Mouse (Mus musculus) cerebellum, adult 2 months (tissue): Measurements from ENCODE around the gene Nmrk2. TPM values are rescaled to one million over a fixed set of nuclear protein-coding genes. Genes with fewer than 3 reads are reported as not detected.
"Not testable (repeated sequence)": the region's sequence is repeated elsewhere in the genome, so short reads cannot be mapped to it uniquely, and the experiment has no call there.

Experiments
- DNase-seq, 2 experiments: peaks; one replicate each; pipeline ENCODE4 v3.0.0; 2021
- H3K27ac ChIP-seq: fragments of 200-500 bp; 2 replicates; pipeline ENCODE4 v1.5.1; 2012; ENCODE audit warnings: low read length, control low read depth, inconsistent platforms; ENCODE audit not compliant: insufficient read depth
- H3K27me3 ChIP-seq: fragments of 200-500 bp; 2 replicates; pipeline ENCODE4 v1.6.1; 2012; ENCODE audit warnings: inconsistent platforms, mild to moderate bottlenecking, low read length, moderate library complexity; ENCODE audit not compliant: control insufficient read depth, insufficient read depth
- H3K4me1 ChIP-seq: fragments of 200-500 bp; 2 replicates; pipeline ENCODE4 v1.6.1; 2011; ENCODE audit warnings: low read length; ENCODE audit not compliant: control insufficient read depth, insufficient read depth
- H3K4me3 ChIP-seq: fragments of 200-500 bp; replicated peaks from 2 replicates; pipeline ENCODE3; 2011; ENCODE audit warnings: mild to moderate bottlenecking, low read depth, low read length, control low read depth; ENCODE audit not compliant: insufficient read depth
- CTCF ChIP-seq: fragments of 200-500 bp; IDR thresholded peaks from 2 replicates; pipeline ENCODE4 v1.5.1; 2011; ENCODE audit warnings: low read depth, mild to moderate bottlenecking, control low read depth, low read length, moderate library complexity, borderline replicate concordance; ENCODE audit not compliant: insufficient read depth
- POLR2A ChIP-seq: fragments of 200-500 bp; IDR thresholded peaks from 2 replicates; pipeline ENCODE4 v1.6.1; 2011; ENCODE audit warnings: low read length, control low read depth, borderline replicate concordance; ENCODE audit not compliant: insufficient read depth
- WGBS: fragments of 180-500 bp; shearing (Covaris S2); methylation state at CpG from one replicate; pipeline ENCODE4 v1.1.7; 2018; 5-methylcytosine and 5-hydroxymethylcytosine counted together
- polyA plus RNA-seq: library from polyadenylated mRNA; depleted of rRNA; stranded (reverse); fragments of >200 nt; gene quantifications from 2 replicates; pipeline ENCODE4 v1.2.3, GENCODE M21; 2012

The Nmrk2 gene
- polyA plus RNA-seq, 1 experiment, result 0.16 TPM

GRCm38 (mm10) chr10:81180946-81181345 lies 20.9 kb downstream of the Nmrk2 start:
- Histone ChIP-seq H3K27ac (no peak overlapping the region), H3K4me3 (no peak overlapping the region), H3K4me1 (peaks cover 20% of the 10 kb centered on the region), H3K27me3 (no peaks in the 10 kb centered on the region)
- DNase-seq, result no peak
- WGBS, result 85% methylated on average over 13 of the region's 13 CpGs
- TF ChIP-seq POLR2A (no peak), CTCF (no peak)

- H3K4me1 ChIP-seq, result peaks cover 22% of the 10 kb centered on the region
- no peak for DNase-seq
- H3K27me3 ChIP-seq, result no peaks in the 10 kb centered on the region
- no peak overlapping the region for H3K27ac ChIP-seq
- no peak for TF ChIP-seq POLR2A
- no peak for TF ChIP-seq CTCF
- H3K4me3 ChIP-seq, result no peak overlapping the region
- 79% methylated on average over 32 of the region's 32 CpGs for WGBS
These were observed 22.2 kb downstream of the Nmrk2 start for GRCm38 (mm10) chr10:81179451-81180342.

- no peak for DNase-seq
- Histone ChIP-seq H3K4me1 (peaks cover 23% of the 10 kb centered on the region), H3K27me3 (no peaks in the 10 kb centered on the region), H3K27ac (no peak overlapping the region), H3K4me3 (no peak overlapping the region)
- WGBS, result 51% methylated on average over 11 of the region's 11 CpGs
- TF ChIP-seq CTCF (no peak), POLR2A (no peak)
These were observed 22.9 kb downstream of the Nmrk2 start for GRCm38 (mm10) chr10:81178927-81179326.

- 35% methylated on average over 14 of the region's 14 CpGs for WGBS
These were observed 23.7 kb downstream of the Nmrk2 start for GRCm38 (mm10) chr10:81177958-81178712.

GRCm38 (mm10) chr10:81177491-81177925 lies 24.3 kb downstream of the Nmrk2 start:
- H3K27me3 ChIP-seq, result no peaks in the 10 kb centered on the region
- peak overlapping the region; percentile 81 for H3K4me3 ChIP-seq
- TF ChIP-seq POLR2A (no peak), CTCF (no peak)
- H3K27ac ChIP-seq, result peak overlapping the region; percentile 69; the same call in 1 of the 2 replicates
- under 1% methylated on average over 16 of the region's 16 CpGs for WGBS
- DNase-seq, result peak; percentile 61 to 65
- peaks cover 21% of the 10 kb centered on the region for H3K4me1 ChIP-seq

More at GRCm38 (mm10) chr10:81177958-81178712, 23.7 kb downstream of the Nmrk2 start:
- TF ChIP-seq POLR2A (no peak), CTCF (no peak)
- DNase-seq, result no peak
- peaks cover 18% of the 10 kb centered on the region for H3K4me1 ChIP-seq
- no peaks in the 10 kb centered on the region for H3K27me3 ChIP-seq
- H3K27ac ChIP-seq, result no peak overlapping the region
- H3K4me3 ChIP-seq, result peak overlapping the region; percentile 81

GRCm38 (mm10) chr10:81176466-81177271 lies 25.2 kb downstream of the Nmrk2 start, which contains the start of gene Eef2:
Gene Eef2, plus strand, starts transcription at chr10:81176631.
- H3K27ac ChIP-seq, result peak within 1 kb of the TSS; percentile 69
- TF ChIP-seq CTCF (no peak), POLR2A (peak; percentile 100)
- H3K4me3 ChIP-seq, result peak within 1 kb of the TSS; percentile 81
- H3K27me3 ChIP-seq, result no peaks in the 10 kb centered on the region
- under 1% methylated on average over 77 of the region's 77 CpGs for WGBS
- DNase-seq, result peak; percentile 99 to 100
- peaks cover 21% of the 10 kb centered on the region for H3K4me1 ChIP-seq

- TF ChIP-seq CTCF (no peak), POLR2A (no peak)
- Histone ChIP-seq H3K4me1 (peaks cover 21% of the 10 kb centered on the region), H3K27ac (peak overlapping the region; percentile 65; the same call in 1 of the 2 replicates), H3K4me3 (peak overlapping the region; percentile 45), H3K27me3 (no peaks in the 10 kb centered on the region)
- under 1% methylated on average over 13 of the region's 13 CpGs for WGBS
- DNase-seq, result no peak
These were observed 25.9 kb downstream of the Nmrk2 start for GRCm38 (mm10) chr10:81175936-81176465.

- not testable (repeated sequence) for H3K4me3 ChIP-seq, DNase-seq, H3K27me3 ChIP-seq, H3K27ac ChIP-seq
- H3K4me1 ChIP-seq, result peaks cover 21% of the 10 kb centered on the region
- WGBS, result 0% methylated on average over 4 of the region's 4 CpGs
These were observed 26.5 kb downstream of the Nmrk2 start for GRCm38 (mm10) chr10:81175345-81175701.
